Mouse (Mus musculus): Measurements from ENCODE around the gene Exph5.
A peak's percentile ranks its signal among the peaks of the same experiment; 100 is the strongest.

The Exph5 gene

DNA sequence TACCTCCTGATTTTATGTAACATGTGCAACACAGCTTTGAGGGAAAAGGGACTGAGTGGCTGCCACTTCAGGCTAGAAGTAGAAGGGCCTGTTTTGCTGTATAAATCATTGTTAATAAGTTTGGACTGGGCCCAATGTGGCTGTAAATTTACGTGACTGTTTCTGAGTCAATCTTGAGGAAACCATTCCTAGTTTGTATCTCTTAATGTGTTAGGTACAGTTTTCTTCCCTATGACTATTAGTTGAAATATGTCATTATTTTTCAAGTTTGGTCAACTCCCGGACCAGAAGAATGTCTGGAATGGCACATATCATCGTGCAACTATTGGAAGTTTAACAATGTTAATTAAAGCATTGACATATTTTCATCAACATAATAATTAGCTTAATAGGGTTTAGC lies 11.5 kb upstream of the Exph5 start:
- H3K4me3 ChIP-seq (replicated peaks; ENCODE audit: low read length) = no peak overlapping the region
- H3K9me3 ChIP-seq (ENCODE audit: low read length) = no peaks in the 10 kb centered on the region
- no peaks in the 10 kb centered on the region for H3K36me3 ChIP-seq (ENCODE audit: insufficient read depth, low read length)
- no peaks in the 10 kb centered on the region for H3K4me1 ChIP-seq (replicated peaks; ENCODE audit: low read depth, low read length)
- H3K27me3 ChIP-seq (ENCODE audit: insufficient read depth, low read length) = no peaks in the 10 kb centered on the region
- TF ChIP-seq NANOG (IDR thresholded peaks at IDR 0.05; ENCODE audit: borderline replicate concordance, low read length) (no peak), POU5F1 (IDR thresholded peaks at IDR 0.05; ENCODE audit: borderline replicate concordance, low read length) (no peak), CTCF (conservative IDR thresholded peaks at IDR 0.05; ENCODE audit: low read length) (no peak)

GRCm38 (mm10) chr9:53292833-53293232 lies 8.6 kb upstream of the Exph5 start:
- TF ChIP-seq POU5F1 (IDR thresholded peaks at IDR 0.05; ENCODE audit: borderline replicate concordance, low read length) = no peak
- no peak for TF ChIP-seq NANOG (IDR thresholded peaks at IDR 0.05; ENCODE audit: borderline replicate concordance, low read length)
- no peak for TF ChIP-seq CTCF (conservative IDR thresholded peaks at IDR 0.05; ENCODE audit: low read length)
- no peaks in the 10 kb centered on the region for H3K4me1 ChIP-seq (replicated peaks; ENCODE audit: low read depth, low read length)
- H3K9me3 ChIP-seq (ENCODE audit: low read length) = no peaks in the 10 kb centered on the region
- no peak overlapping the region for H3K4me3 ChIP-seq (replicated peaks; ENCODE audit: low read length)
- H3K27me3 ChIP-seq (ENCODE audit: insufficient read depth, low read length) = no peaks in the 10 kb centered on the region
- no peaks in the 10 kb centered on the region for H3K36me3 ChIP-seq (ENCODE audit: insufficient read depth, low read length)

- peaks cover 25% of the 10 kb centered on the region for H3K27me3 ChIP-seq (ENCODE audit: insufficient read depth, low read length)
- TF ChIP-seq CTCF (conservative IDR thresholded peaks at IDR 0.05; ENCODE audit: low read length) (no peak), NANOG (IDR thresholded peaks at IDR 0.05; ENCODE audit: borderline replicate concordance, low read length) (no peak), POU5F1 (IDR thresholded peaks at IDR 0.05; ENCODE audit: borderline replicate concordance, low read length) (no peak)
Observed at GRCm38 (mm10) chr9:53301801-53302311, 386 bp downstream of the Exph5 start.

DNA sequence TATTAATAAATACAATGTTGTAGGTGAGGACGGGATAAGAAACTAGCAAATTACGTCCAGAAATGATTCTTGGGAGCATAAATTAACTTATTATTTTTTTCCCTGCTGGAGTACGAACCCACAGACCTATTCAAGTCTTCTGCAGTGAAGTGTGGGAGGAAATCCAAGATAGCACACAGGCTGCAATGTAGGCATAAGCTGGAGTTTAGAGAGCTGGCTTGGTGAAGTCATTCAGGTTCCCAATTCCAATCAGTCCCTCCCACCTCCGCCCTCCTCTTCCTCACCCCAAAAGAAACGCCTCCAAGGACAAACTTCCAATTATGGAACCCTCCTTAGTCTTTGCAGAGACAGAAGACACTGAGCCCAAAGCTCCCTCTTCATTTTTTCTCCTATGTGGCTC lies 945 bp downstream of the Exph5 start:
- Histone ChIP-seq H3K27me3 (ENCODE audit: insufficient read depth, low read length) (peaks cover 25% of the 10 kb centered on the region), H3K4me3 (replicated peaks; ENCODE audit: low read length) (no peak overlapping the region), H3K36me3 (ENCODE audit: insufficient read depth, low read length) (no peaks in the 10 kb centered on the region), H3K9me3 (ENCODE audit: low read length) (no peaks in the 10 kb centered on the region), H3K4me1 (replicated peaks; ENCODE audit: low read depth, low read length) (peaks cover 20% of the 10 kb centered on the region)
- TF ChIP-seq CTCF (conservative IDR thresholded peaks at IDR 0.05; ENCODE audit: low read length) (no peak), NANOG (IDR thresholded peaks at IDR 0.05; ENCODE audit: borderline replicate concordance, low read length) (no peak), POU5F1 (IDR thresholded peaks at IDR 0.05; ENCODE audit: borderline replicate concordance, low read length) (no peak)

More at GRCm38 (mm10) chr9:53301801-53302311, 386 bp downstream of the Exph5 start:
- Histone ChIP-seq H3K9me3 (ENCODE audit: low read length) (no peaks in the 10 kb centered on the region), H3K36me3 (ENCODE audit: insufficient read depth, low read length) (no peaks in the 10 kb centered on the region), H3K4me3 (replicated peaks; ENCODE audit: low read length) (peak overlapping the region; percentile 75), H3K4me1 (replicated peaks; ENCODE audit: low read depth, low read length) (peaks cover 20% of the 10 kb centered on the region)

DNA sequence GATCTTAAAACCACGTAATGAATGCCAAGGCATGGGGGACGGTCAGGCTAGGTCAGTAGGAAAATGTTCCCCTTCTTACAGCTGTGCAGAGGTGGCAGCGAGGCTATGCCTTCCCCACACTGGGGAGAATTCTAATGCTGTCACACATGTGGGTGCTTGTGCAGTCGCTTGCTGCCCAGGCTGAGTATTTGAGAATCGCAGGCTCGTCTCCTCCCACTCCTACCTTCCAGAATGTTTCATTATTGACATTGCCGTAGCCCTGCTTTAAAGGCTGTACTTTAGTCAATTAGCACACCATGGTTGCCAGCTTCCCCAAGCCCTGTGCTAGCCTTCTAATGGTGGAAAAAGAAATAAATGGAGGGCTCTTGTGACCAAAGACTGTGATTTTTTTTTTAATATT lies 6.4 kb downstream of the Exph5 start:
- Histone ChIP-seq H3K4me3 (replicated peaks; ENCODE audit: low read length) (no peak overlapping the region), H3K9me3 (ENCODE audit: low read length) (no peaks in the 10 kb centered on the region), H3K36me3 (ENCODE audit: insufficient read depth, low read length) (no peaks in the 10 kb centered on the region), H3K4me1 (replicated peaks; ENCODE audit: low read depth, low read length) (no peaks in the 10 kb centered on the region), H3K27me3 (ENCODE audit: insufficient read depth, low read length) (peaks cover 6% of the 10 kb centered on the region)
- TF ChIP-seq CTCF (conservative IDR thresholded peaks at IDR 0.05; ENCODE audit: low read length) (no peak), POU5F1 (IDR thresholded peaks at IDR 0.05; ENCODE audit: borderline replicate concordance, low read length) (no peak), NANOG (IDR thresholded peaks at IDR 0.05; ENCODE audit: borderline replicate concordance, low read length) (no peak)

DNA sequence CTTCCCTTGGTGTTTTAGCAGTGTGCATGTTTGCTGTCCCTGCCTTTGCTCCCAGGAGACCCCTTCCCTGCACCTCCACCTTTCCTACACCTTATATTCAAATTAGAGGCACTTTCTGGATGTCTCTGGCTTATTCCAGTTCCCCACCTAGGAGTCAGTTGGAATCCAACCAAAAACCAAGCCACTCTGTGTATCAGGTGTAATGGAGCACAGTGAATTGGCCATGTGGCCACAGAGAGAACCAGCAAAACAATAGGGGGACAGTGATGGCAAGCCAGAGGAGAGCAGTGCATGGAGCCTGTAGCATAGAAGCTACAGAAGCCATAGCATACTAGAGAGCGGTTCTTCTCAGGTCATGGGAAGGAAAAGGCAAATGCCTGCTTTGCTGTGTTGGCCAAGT lies 11.5 kb downstream of the Exph5 start:
- TF ChIP-seq CTCF (conservative IDR thresholded peaks at IDR 0.05; ENCODE audit: low read length) (no peak), NANOG (IDR thresholded peaks at IDR 0.05; ENCODE audit: borderline replicate concordance, low read length) (no peak), POU5F1 (IDR thresholded peaks at IDR 0.05; ENCODE audit: borderline replicate concordance, low read length) (no peak)
- Histone ChIP-seq H3K4me3 (replicated peaks; ENCODE audit: low read length) (no peak overlapping the region), H3K9me3 (ENCODE audit: low read length) (no peaks in the 10 kb centered on the region), H3K27me3 (ENCODE audit: insufficient read depth, low read length) (no peaks in the 10 kb centered on the region), H3K4me1 (replicated peaks; ENCODE audit: low read depth, low read length) (peaks cover 3% of the 10 kb centered on the region; the same call in 1 of the 2 replicates), H3K36me3 (ENCODE audit: insufficient read depth, low read length) (no peaks in the 10 kb centered on the region)

GRCm38 (mm10) chr9:53320894-53321650 lies 19.6 kb downstream of the Exph5 start:
- TF ChIP-seq POU5F1 (IDR thresholded peaks at IDR 0.05; ENCODE audit: borderline replicate concordance, low read length) (no peak), NANOG (IDR thresholded peaks at IDR 0.05; ENCODE audit: borderline replicate concordance, low read length) (no peak)
- Histone ChIP-seq H3K9me3 (ENCODE audit: low read length) (no peaks in the 10 kb centered on the region), H3K27me3 (ENCODE audit: insufficient read depth, low read length) (no peaks in the 10 kb centered on the region), H3K4me1 (replicated peaks; ENCODE audit: low read depth, low read length) (0 out of 2 replicates have a peak, but pooled peaks cover 4% of the 10 kb centered on the region), H3K36me3 (ENCODE audit: insufficient read depth, low read length) (no peaks in the 10 kb centered on the region), H3K4me3 (replicated peaks; ENCODE audit: low read length) (no peak overlapping the region)

- H3K27me3 ChIP-seq (ENCODE audit: insufficient read depth, low read length) = no peaks in the 10 kb centered on the region
- TF ChIP-seq NANOG (IDR thresholded peaks at IDR 0.05; ENCODE audit: borderline replicate concordance, low read length) (no peak), POU5F1 (IDR thresholded peaks at IDR 0.05; ENCODE audit: borderline replicate concordance, low read length) (no peak), CTCF (conservative IDR thresholded peaks at IDR 0.05; ENCODE audit: low read length) (no peak)
- H3K4me1 ChIP-seq (replicated peaks; ENCODE audit: low read depth, low read length) = 0 out of 2 replicates have a peak, but pooled peaks cover 4% of the 10 kb centered on the region
- no peaks in the 10 kb centered on the region for H3K9me3 ChIP-seq (ENCODE audit: low read length)
- no peaks in the 10 kb centered on the region for H3K36me3 ChIP-seq (ENCODE audit: insufficient read depth, low read length)
- no peak overlapping the region for H3K4me3 ChIP-seq (replicated peaks; ENCODE audit: low read length)
Observed at GRCm38 (mm10) chr9:53321683-53322082, 20.2 kb downstream of the Exph5 start.

Measured in E14TG2a.4 (cell line).